Mouse (Mus musculus) spleen, postnatal 4 days (tissue): ENCODE results near the gene Hnrnpa0.
"Not testable (repeated sequence)": the region's sequence is repeated elsewhere in the genome, so short reads cannot be mapped to it uniquely, and the experiment has no call there.

Source experiments
- DNase-seq, 2 experiments: peaks; one replicate each; pipeline ENCODE4 v3.0.0; 2022; ENCODE audit warnings: low spot score in 2 of 2

Hnrnpa0 gene

DNA sequence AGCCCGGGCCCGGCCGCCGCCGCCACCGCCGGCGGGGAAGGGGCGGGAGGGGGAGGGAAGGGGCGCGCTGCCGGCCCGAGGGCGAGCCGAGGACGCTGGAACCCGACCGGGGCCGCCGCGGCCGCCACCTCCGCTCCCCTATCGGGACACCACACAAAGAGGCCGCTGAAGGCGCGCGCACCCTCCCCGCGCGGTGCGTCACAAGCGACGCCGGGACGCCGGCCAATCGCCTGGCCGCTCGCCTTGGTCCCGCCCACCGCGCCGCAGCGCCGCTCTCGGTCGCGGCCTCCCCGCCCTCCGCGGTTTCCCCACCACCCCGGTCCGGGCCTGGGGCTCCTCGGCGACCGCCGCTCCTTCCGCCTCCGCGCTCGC lies at the start of gene Hnrnpa0:
Gene Hnrnpa0 (minus strand): TSS at position 161 of the 372 bp plus-strand sequence.
- peak; percentile 96 to 99 for DNase-seq

GRCm38 (mm10) chr13:58177511-58178208 lies 49.3 kb upstream of the Hnrnpa0 start:
- DNase-seq: peak; percentile 100

GRCm38 (mm10) chr13:58176105-58176504 lies 47.7 kb upstream of the Hnrnpa0 start:
- DNase-seq: no peak

DNA sequence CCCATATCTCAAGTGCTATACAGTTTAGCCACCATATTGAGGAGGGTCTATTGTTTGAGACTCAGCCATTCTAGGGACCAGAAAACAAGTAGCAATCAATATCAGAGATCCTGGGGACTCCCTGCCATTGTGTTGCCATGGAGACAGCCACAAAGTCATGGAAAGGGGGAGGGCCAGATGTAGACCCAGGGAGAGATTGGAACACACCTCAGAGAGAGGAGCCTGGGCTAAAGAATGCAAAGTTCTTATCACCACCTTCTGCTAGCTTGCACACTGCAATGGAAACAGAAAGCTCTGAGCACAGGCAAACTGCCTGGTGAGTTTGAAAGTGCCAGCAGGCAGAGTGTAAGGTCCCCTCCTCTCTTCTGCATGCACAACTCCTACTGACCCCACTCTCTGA lies 39.8 kb upstream of the Hnrnpa0 start:
- no peak for DNase-seq

GRCm38 (mm10) chr13:58163343-58163742 lies 35.0 kb upstream of the Hnrnpa0 start:
- no peak for DNase-seq

- no peak for DNase-seq
Measured at GRCm38 (mm10) chr13:58160761-58161160, 32.4 kb upstream of the Hnrnpa0 start.

DNA sequence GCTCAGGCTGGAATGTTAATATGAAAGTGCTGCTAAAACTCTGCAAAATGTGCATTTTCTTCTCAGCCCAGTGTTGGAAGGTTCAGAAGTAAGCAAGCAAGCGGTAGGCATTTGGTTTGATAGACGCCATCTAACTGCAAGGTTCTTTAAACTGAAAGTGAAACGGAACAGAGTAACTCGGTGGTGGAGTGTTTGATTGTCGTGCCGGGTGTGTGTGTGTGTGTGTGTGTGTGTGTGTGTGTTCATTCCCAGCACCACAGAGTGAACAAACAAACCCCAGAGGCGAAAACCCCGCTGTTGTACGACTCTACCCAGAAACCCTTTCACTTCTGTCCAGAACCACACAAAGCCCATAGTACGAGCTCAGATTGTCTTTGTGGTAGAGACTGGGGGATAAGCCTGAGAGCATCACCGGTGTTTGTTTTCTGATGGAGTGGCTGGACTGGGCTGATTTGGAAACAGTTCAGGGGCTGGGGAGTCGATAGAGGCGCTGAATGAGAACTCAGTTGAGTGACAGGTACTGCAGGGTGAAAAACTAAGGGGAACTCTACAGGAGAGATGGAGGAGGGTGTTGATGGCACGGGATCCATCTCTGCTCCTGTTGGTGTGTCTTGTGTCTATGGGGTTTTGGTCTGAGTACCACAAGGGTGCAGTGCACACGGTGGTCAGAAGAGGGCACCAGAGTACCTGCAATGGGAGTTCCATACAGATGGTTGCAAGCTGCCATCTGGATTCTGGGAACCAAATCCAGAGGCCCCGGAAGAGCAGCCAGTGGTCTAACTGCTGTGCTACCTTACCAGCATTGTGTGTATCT lies 29.9 kb upstream of the Hnrnpa0 start:
- DNase-seq: peak; percentile 89 to 96

DNA sequence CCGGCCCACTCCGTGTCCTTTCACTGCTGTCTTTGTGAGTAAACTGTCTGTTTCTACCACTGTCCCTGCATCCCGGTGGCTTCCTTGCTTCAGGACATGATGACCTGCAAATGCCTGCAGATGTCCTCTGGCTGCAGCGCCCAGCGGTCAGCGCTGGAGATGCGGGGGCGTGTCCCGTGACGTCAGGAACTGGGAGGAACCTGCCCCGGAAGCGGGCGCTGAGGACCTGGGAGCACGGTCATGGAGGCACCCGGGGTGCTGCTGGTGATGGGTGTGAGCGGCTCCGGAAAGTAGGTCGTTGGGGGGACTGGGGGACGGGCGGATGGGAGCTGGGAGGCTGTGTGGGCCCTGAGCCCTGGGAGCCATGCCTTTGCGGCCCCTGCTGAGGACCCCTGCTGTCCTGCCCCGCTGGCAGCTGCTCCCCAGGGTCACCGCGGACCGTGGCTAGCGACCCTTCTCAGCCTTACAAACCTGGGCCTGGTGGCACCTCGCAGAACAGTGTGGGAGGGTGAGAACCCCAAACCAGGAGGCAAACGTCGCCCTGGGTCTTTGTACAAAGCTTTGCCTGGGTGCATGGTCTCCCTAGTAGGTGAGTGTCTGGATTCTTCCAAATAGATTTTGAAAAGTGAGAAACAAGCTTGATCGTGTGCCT lies 29.2 kb upstream of the Hnrnpa0 start, which contains the start of gene Idnk:
Gene Idnk (plus strand): TSS at position 203 of the 652 bp plus-strand sequence.
- DNase-seq: peak; percentile 85 to 92

GRCm38 (mm10) chr13:58157036-58157435 lies 28.7 kb upstream of the Hnrnpa0 start:
- DNase-seq: no peak

DNA sequence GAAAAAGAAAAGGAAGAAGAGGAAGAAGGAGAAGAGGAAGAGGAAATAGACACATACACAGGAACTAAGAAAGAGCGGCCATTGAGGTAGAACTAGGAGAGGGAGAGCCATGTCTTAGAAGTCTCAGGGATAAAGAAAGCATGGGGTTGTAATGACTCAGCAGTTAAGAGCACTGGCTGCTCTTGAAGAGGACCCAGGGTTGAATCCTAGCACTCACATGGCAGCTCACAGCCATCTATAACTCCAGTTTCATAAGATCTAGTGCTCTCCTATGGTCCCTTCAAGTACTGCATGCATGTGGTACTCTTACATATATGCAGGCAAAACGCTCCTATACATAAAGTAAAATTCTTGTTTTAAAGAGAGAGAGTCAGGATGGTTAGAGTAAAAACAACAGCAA lies 27.7 kb upstream of the Hnrnpa0 start:
- no peak for DNase-seq

DNA sequence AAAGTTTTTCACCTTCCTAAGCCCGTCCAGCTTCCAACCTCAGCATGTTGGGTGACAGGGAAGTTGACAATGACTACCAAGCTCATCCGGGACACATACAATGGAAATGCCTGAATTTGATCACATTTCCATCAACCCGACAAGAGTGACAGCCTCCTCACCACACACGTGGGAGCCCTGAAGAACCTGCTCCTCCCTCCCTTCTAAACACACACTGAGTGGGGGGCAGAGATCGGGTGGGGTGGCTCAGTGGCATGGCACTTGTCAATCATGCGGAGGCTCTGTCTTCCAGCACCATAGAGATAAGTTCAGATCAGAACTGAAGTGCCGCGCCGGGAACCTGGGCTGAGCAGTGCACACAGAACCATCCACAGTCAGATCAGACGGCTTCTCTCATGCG lies 22.1 kb upstream of the Hnrnpa0 start:
- DNase-seq: no peak

GRCm38 (mm10) chr13:58149629-58150028 lies 21.3 kb upstream of the Hnrnpa0 start:
- no peak for DNase-seq

DNA sequence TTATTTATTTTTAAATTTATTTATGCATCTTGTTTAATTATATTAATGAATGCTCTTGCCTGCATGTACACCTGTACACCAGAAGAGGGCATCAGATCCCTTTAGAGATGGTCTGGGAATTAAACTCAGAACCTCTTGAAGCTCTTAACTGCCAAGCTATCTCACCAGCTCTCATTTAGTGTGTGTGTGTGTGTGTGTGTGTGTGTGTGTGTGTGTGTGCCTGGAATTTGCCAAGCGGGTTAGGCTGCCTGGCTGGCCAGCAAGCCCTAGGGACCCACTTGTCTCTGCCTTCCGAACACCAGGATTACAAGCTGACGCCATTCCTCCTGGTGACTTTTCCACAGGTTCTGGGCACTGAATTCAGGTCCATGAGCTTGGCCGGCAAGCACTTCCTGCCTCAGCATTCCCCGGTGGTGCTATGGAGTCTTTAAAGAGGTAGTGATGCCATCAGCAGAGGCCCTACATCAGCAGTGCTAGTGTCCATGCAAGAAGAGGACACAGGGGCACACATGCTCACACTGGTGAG lies 20.7 kb upstream of the Hnrnpa0 start:
- DNase-seq: no peak

GRCm38 (mm10) chr13:58148256-58148831 lies 20.0 kb upstream of the Hnrnpa0 start:
- DNase-seq: peak in 1 of 2 experiments; percentile 60

DNA sequence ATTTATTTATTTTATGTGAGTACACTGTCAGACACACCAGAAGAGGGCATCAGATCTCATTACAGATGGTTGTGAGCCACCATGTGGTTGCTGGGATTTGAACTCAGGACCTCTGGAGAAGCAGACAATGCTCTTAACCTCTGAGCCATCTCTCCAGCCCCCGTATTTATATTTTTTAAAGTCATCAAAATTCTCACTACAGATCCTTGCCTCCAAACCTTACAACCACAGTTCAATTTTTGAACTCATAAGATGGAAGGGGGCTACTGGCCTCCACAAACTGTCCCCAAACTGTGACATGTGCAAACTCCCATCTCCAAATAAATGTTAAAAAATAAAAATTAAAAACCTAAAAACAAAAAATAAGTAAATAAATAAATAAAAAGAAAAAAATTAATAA lies 19.4 kb upstream of the Hnrnpa0 start:
- DNase-seq: no peak

DNA sequence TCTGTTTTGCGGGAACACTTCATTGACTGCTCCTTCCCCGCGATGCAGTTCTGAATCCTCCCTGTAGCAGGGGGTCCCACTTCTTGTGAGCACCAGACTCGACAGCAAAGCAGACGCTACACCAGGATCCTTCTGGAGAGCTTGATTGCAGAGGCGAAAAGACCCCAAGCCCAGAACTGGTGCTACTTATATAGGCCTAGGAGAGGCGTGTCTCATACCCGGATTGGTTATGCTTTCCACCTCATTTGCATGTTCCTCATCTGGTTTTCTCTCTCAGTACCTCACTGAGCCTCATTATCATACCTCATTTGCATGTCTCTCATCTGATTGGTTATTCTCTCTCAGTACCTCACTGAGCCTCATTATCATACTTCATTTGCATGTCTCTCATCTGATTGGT lies 18.2 kb upstream of the Hnrnpa0 start:
- DNase-seq: not testable (repeated sequence)

- DNase-seq: no peak
Measured at GRCm38 (mm10) chr13:58131692-58132091, 3.3 kb upstream of the Hnrnpa0 start.

DNA sequence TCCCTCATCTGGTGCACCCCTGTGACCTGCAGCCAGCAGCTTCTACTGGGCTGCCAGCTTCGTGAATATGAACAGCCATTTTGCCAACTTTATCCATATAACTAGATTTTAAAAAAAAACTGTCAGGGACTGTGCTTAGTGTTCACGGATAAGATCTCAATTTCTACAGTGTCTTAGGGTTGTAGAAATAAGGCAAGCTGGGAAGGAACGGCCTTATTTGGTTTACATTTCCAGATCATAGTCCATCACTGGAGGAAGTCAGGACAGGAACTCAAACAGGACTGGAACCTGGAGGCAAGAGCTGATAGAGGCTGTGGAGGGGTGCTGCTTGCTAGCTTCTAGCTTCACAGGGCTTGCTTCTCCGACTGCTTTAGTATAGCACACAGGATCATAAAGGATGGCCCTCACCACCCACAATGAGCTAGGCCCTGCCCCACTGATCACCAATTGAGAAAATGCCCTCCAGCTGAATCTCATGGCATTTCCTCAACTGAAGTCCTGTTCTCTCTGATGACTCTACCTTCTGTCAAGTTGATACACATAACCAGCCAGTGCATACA lies 1.4 kb upstream of the Hnrnpa0 start:
- DNase-seq: no peak

DNA sequence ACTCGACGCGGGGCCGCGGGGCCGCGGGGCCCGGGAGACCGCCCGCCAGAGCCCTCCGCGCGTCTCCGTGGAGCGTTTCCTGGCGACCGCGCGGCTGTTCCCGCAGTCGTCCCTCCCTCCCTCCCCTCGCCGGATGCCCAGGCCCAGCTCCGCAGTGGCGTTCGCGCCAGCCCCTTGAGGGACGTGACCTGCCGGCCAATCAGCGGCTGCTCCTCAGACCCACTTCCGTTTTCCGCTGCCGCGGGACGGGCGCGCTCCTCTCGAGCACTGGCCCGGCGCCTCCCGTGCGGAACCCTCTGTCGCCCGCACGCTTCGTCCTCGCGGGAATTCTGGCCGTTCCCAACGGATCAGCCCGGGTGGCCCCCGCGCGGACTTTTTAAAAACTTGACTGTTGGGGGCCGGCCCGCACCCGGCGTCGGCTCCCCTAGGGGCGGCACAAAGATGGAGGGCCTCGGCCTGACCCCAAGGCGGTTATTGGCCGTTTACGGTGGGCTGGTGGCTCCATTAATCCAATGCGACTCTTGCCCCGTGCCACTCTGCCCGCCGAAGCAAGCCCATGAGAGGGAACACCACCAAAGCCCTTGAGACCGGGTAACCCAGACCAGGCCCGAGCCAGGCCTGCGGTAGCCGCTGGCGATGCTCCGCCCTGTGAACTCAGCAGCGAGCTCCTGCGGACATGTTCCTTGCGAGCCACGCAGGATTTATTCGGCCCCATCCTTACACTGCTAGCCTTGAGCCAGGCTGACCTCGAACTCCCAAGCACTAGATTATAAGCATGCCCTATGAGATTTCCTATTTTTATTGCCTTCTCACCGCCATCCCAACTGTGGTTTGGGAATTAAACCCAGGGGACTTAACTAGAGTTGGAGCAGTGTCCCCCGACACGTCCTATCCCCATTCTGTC lies 664 bp upstream of the Hnrnpa0 start:
- peak; percentile 95 to 96 for DNase-seq

GRCm38 (mm10) chr13:58127766-58128361 lies 492 bp downstream of the Hnrnpa0 start:
- DNase-seq: peak; percentile 55 to 86
